11 mouse cellular contexts compared by ENCODE assay signal in genomic region chr9:79976789-79977188, GRCm38 (mm10). TPM values are rescaled to one million over a fixed set of nuclear protein-coding genes. Genes with fewer than 3 reads are reported as not detected.
DNase-seq lines count a peak whose midpoint lies in the region; ATAC-seq and TF ChIP-seq lines count a peak whose summit lies in the region.
"Had no signal": no experiment of that assay in that cellular context is flagged by ENCODE, and none has a peak within 500 bp of the region (broad histone marks: within the 10 kb centered on the region; RNA-seq: fewer than 3 reads in every experiment).

No protein-coding gene starts in this region.

- H3K36me3 ChIP-seq in lung, postnatal 0 days (ENCODE audit: insufficient read depth, low read length) = no peaks in the 10 kb centered on the region
- H3K36me3 ChIP-seq in heart, embryonic 15.5 days = no peaks in the 10 kb centered on the region
- H3K36me3 ChIP-seq in stomach, embryonic 14.5 days (ENCODE audit: control insufficient read depth, insufficient read depth, low read length) = no peaks in the 10 kb centered on the region
- H3K36me3 ChIP-seq: midbrain, embryonic 10.5 days had no signal

- peak overlapping the region; percentile 70 for H3K4me2 ChIP-seq in lung, postnatal 0 days (replicated peaks; ENCODE audit: low read depth, low read length)
- H3K4me2 ChIP-seq in heart, embryonic 15.5 days = peak overlapping the region; percentile 70
- H3K4me2 ChIP-seq in stomach, embryonic 14.5 days (replicated peaks; ENCODE audit: low read depth, low read length) = peak overlapping the region; percentile 50

- H3K27me3 ChIP-seq in lung, postnatal 0 days (replicated peaks; ENCODE audit: insufficient read depth, low read length) = no peaks in the 10 kb centered on the region
- H3K27me3 ChIP-seq in heart, embryonic 15.5 days = no peaks in the 10 kb centered on the region
- no peaks in the 10 kb centered on the region for H3K27me3 ChIP-seq in stomach, embryonic 14.5 days (ENCODE audit: control insufficient read depth, insufficient read depth, low read length)

- TF ChIP-seq CTCF in lung, postnatal 0 days (IDR thresholded peaks at IDR 0.05) = no peak

- no peak for TF ChIP-seq EP300 in lung, postnatal 0 days (IDR thresholded peaks at IDR 0.05)

- intact Hi-C loops in heart, postnatal 25 days (cut with DNase I) = loop anchor here (2.0 to 5.0 kb wide), 3 partner anchors 14 to 89 kb away; no protein-coding TSS in a partner anchor

- H3K9me3 ChIP-seq in lung, postnatal 0 days (ENCODE audit: low read length) = no peaks in the 10 kb centered on the region
- no peaks in the 10 kb centered on the region for H3K9me3 ChIP-seq in heart, embryonic 15.5 days (replicated peaks)
- H3K9me3 ChIP-seq in stomach, embryonic 14.5 days (ENCODE audit: control insufficient read depth, low read depth, low read length) = no peaks in the 10 kb centered on the region
- H3K9me3 ChIP-seq: midbrain, embryonic 10.5 days had no signal

- H3K4me1 ChIP-seq in lung, postnatal 0 days (ENCODE audit: insufficient read depth, low read depth, low read length) = peaks cover 11% of the 10 kb centered on the region; the same call in 1 of the 2 replicates
- peaks cover 39% of the 10 kb centered on the region for H3K4me1 ChIP-seq in heart, embryonic 15.5 days (replicated peaks)
- no peaks in the 10 kb centered on the region for H3K4me1 ChIP-seq in stomach, embryonic 14.5 days (ENCODE audit: control insufficient read depth, insufficient read depth, low read length)

- peak; percentile 67 to 73 for DNase-seq in heart, adult 18-20 months
- DNase-seq in heart, postnatal 25 days (ENCODE audit: low spot score) = no peak
- DNase-seq in lung, postnatal 0 days (ENCODE audit: low spot score) = peak; percentile 42
- DNase-seq in lung, postnatal 4 days = no peak
- no peak for DNase-seq in embryo, embryonic 9.5 days (ENCODE audit: extremely low spot score)
- DNase-seq in frontal cortex, postnatal 10 days (ENCODE audit: low spot score in 2 of 2) = no peak
- DNase-seq: layer of hippocampus, adult 9-11 months; thymus, adult 2 months had no signal

- no peak for ATAC-seq in lung, postnatal 0 days
- no peak for ATAC-seq in heart, embryonic 15.5 days (replicated peaks; ENCODE audit: insufficient number of reproducible peaks, insufficient read depth, low FRiP score, low read depth)
- ATAC-seq in stomach, embryonic 14.5 days (ENCODE audit: insufficient number of reproducible peaks, insufficient read depth, low FRiP score, low read depth) = no peak

- peak overlapping the region; percentile 44 for H3K4me3 ChIP-seq in lung, postnatal 0 days (ENCODE audit: low read depth, low read length)
- H3K4me3 ChIP-seq in heart, embryonic 15.5 days = peak overlapping the region; percentile 65
- peak overlapping the region; percentile 31 for H3K4me3 ChIP-seq in stomach, embryonic 14.5 days (ENCODE audit: low read depth, low read length)

- H3K9ac ChIP-seq in lung, postnatal 0 days (replicated peaks; ENCODE audit: low read depth) = peak overlapping the region; percentile 58
- peak overlapping the region; percentile 73 for H3K9ac ChIP-seq in heart, embryonic 15.5 days
- no peak overlapping the region; the same call in 1 of the 2 replicates for H3K9ac ChIP-seq in stomach, embryonic 14.5 days (replicated peaks; ENCODE audit: low read depth, low read length)

- H3K27ac ChIP-seq in lung, postnatal 0 days (ENCODE audit: low read length) = peak overlapping the region; percentile 87
- peak overlapping the region; percentile 98 for H3K27ac ChIP-seq in heart, embryonic 15.5 days
- H3K27ac ChIP-seq in stomach, embryonic 14.5 days (ENCODE audit: low read length) = peak overlapping the region; percentile 73; the same call in 1 of the 2 replicates

- WGBS in lung, postnatal 0 days = 28% methylated on average over 8 of the region's 8 CpGs
- WGBS in heart, embryonic 15.5 days = 20% methylated on average over 8 of the region's 8 CpGs
- 54% methylated on average over 8 of the region's 8 CpGs for WGBS in stomach, embryonic 14.5 days

RNA-seq across cellular contexts. Expression of gene Filip1, which starts 35.9 kb away (rescaled TPM):
- 10 to 100 TPM; 79.3 to 88.2 TPM for total RNA-seq in heart, adult 18-20 months (2021)
- 100 to 1,000 TPM; 122 to 129 TPM for total RNA-seq in heart, postnatal 25 days (2021)
- polyA plus RNA-seq in lung, postnatal 0 days (2015; fragmentation: Nextera tagmentation; extraction: Ambion mirVana) = 10.1 and 12.2 TPM in 2 replicates
- 28.2 and 36.6 TPM in 2 replicates for polyA plus RNA-seq in heart, embryonic 15.5 days (2015; fragmentation: Nextera tagmentation; extraction: Ambion mirVana)
- polyA plus RNA-seq in stomach, embryonic 14.5 days (2014; fragmentation: Nextera tagmentation; extraction: Ambion mirVana) = 10.9 and 12.7 TPM in 2 replicates

Comparison
In these comparisons a context has a peak if more than half of its experiments do, and no peak if none do; other contexts are left out.
1. DNase-seq: peak in heart, adult 18-20 months (2 of 2) and lung, postnatal 0 days (single experiment); none in heart, postnatal 25 days (single experiment), lung, postnatal 4 days (0 of 2), embryo, embryonic 9.5 days (single experiment) and frontal cortex, postnatal 10 days (0 of 2).
2. Peak in every context shown above with its lines, with median percentiles within 50 percentile points of each other: H3K27ac ChIP-seq, H3K4me2 ChIP-seq and H3K4me3 ChIP-seq.